Mouse (Mus musculus): ENCODE data around the gene Uts2r.
A peak's percentile ranks its signal among the peaks of the same experiment; 100 is the strongest.

Gene Uts2r

DNA sequence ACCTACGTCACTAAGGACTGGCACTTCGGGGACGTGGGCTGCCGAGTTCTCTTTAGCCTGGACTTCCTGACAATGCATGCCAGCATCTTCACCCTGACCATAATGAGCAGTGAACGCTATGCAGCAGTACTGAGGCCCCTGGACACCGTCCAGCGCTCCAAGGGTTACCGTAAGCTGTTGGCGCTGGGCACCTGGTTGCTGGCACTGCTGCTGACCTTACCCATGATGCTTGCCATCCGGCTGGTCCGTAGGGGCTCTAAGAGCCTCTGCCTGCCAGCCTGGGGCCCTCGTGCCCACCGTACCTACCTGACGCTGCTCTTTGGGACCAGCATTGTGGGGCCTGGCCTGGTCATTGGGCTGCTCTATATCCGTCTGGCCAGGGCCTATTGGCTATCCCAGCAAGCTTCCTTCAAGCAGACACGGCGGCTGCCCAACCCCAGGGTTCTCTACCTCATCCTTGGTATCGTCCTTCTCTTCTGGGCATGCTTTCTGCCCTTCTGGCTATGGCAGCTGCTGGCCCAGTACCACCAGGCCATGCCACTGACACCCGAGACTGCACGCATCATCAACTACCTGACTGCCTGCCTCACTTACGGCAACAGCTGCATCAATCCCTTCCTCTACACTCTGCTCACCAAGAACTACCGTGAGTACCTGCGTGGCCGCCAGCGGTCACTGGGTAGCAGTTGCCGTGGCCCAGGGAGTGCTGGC, 720 bp downstream of the Uts2r start:
- no peak for DNase-seq (ENCODE audit: low read depth in 1 of 2, low spot score in 2 of 2)

DNA sequence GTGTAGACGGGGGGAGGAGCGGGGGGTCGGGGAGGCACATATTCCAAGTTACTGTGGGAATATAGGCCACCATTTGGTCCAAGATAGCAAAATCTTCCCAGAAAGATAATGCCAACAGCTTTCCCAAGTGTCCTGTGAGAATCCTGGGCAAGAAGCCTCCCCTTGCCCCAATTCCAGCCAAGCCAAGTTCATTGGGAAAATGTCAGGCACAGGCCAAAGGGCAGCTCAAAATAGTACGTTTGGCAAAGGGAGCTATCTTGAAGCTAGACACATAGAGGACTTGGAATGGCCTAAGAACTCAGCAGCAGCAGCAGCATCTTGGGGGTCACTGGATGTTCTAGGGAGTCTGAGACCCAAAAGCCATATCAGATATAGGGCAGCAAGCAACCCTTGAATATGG, 3.7 kb downstream of the Uts2r start:
- DNase-seq (ENCODE audit: low read depth in 1 of 2, low spot score in 2 of 2), result no peak

DNA sequence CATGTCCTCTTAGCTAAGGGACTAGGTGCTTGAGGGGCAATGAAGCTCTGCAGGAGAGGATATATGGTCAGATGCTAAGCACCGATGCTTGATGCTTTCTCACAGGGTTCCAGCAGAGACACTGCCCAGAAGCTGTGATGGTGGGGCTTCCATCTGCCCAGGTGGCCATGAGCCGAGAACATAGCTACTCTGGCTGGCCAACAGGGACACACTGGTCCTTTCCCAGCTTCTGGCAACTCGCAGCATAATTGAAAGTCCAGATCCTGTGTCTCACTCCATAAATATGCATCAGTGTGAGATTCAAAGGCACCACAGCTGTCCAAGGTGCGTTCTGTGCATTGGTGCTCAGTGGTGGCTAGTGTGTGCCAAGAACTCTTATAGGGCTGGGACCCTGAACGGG, 13.1 kb downstream of the Uts2r start:
- no peak for DNase-seq (ENCODE audit: low read depth in 1 of 2, low spot score in 2 of 2)

DNA sequence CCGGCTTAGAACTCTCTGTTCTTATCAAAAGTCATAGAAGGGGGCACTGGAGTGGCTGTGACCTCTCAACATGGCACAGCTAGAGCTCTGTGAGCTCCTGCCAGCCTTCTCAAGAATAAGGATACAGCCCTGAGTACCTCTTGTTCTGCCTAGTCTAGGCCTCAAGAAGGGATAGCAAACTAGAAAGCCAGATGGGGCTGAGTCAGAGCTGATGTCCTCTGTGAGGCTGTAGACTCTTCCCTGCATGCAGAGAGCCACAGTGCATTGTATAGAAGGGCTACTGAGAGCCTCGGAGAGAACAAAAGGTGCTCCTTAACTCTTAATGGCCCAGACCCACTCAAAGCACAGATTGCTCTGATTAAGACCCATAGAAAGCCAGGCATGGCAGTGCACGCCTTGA, 14.2 kb downstream of the Uts2r start:
- no peak for DNase-seq (ENCODE audit: low read depth in 1 of 2, low spot score in 2 of 2)

DNA sequence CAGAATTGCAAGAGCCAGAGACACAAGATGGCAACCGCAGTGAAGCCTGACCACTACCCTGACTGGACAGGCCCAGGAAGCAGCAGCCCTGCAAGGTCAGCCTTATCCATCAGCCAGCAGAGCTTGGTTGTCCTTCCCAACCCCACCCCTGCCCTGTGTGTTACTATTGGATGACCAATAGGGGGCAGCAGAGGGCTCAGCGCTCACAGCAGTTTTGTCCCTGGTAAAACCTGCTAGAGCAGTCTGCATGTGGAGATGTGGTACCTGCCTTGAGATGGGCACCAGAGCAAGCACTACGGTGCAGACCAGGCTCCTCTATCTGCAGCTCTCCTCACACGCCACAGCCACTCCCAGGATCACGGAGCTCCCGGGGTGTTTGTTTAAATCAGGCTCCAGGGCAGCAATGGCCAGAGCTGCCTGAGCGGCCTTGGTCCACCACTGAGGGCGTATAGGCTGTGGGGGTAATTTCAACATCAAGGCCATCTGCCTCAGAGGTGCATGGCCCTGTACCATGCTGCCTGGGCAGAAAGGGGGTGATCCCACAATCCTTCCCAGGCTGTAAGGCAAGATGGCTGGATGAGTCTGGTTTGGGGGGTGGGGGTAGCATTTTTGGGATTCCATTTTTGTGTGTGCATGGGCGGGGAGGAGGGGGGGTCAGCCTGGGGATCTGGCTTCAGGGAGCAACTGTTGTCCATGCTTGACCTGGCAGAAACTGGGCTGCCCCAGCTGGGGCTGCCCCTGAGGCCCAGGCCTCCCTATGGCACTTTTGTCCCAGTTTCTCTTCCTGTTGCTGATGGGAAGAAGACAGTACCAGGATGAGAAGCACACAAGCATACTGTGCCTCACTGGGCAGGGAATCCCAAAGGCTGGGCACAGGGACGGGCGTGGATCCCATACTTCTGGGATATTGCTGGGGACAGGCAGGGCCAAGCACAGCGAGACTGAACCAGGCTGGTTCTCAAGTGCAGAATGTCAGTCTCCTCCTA, 16.5 kb downstream of the Uts2r start:
- peak in 1 of 2 experiments; percentile 14 for DNase-seq (ENCODE audit: low read depth in 1 of 2, low spot score in 2 of 2)

DNA sequence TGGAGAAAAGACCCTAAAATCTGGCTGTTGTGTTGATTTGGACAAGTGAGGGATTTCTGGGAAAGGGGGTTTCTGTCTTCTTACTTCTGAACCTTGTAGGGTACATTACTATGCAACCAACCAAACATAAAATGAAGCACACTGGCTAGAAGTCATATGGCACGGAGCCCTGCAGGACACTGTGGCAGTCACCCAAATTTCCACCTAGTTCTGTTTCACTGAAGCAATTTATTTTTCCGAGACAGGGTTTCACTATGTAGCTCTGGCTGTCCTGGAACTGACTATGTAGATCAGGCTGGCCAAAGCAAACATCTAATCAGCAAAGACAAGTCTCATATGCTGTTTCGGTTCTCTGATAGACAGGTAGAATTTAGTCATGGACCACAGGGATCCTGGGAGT, 29.6 kb downstream of the Uts2r start:
- DNase-seq (ENCODE audit: low read depth in 1 of 2, low spot score in 2 of 2), result no peak

DNA sequence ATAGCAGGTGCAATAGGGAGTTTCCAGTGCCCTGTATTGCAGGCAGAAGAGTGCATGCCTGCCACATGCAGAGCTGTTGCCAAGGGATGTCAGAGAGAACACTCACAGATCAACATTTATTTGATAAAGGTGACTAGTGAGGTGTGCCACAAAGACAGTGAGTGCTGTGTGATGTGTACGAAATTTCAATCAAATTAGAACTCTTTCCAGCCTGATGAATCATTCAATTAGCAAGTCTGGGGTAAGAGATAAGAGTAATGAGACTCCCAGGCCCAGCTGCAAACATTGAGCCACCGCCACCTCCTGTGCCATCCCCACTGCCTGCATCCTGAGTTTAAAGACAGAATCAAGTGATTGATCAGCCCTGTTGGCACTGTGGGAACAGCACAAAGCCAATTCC, 32.7 kb downstream of the Uts2r start:
- no peak for DNase-seq (ENCODE audit: low read depth in 1 of 2, low spot score in 2 of 2)

DNA sequence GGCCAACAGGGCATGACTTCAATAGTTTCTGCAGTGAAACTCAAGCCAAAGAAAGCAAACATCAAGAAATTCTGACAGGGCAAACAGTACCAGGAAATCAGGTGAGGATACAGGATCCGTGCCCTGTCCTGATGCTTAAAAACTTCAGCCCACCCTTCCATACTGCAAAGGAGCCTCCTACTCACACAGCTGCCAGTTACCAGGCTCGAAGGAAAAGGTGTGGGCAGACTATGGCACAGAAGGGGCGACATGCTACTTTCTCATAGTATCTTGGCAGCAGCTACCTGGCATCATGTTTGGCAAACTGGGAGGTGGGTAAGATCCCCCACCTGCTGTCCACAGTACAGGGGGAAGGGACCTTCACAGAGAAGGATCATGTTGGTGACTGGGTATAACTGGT, 33.3 kb downstream of the Uts2r start:
- DNase-seq (ENCODE audit: low read depth in 1 of 2, low spot score in 2 of 2), result no peak

DNA sequence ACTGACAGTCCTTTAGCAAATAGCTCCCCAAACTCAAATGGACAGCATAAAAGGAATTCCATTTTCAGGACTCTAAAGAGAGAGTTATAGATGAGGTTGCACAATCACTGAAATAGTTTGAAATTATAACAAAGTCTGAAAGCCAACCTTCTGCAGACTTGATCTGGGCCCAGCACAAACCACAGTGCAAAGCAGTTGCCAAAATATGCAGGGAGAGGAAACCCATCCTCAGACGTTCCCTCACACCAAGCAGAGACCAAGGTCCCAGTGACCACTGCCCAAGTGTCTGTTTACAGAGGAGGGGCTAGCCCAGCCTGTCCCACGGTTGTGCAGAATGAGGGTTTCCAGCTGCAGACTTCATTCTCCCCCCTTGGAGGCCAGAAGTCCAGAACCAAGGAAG, 38.6 kb downstream of the Uts2r start:
- no peak for DNase-seq (ENCODE audit: low read depth in 1 of 2, low spot score in 2 of 2)

DNA sequence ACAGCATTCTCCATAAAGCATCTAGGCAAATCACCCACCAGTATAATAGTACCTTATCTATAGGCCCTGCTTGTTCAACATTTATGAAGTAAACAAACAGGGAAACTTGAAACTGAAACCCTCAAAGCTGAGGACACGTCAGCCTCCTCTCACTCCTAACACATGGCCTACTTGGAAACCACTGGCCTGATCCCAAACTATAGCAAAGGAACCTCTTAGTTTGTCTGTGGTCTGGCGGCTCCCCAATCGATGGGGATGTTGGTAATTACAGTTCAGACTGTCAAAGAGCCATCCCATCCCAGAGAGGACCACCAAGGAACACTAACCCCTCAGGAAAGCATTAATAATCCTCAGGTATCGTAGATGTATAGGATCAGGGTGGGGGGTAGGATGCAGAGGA, 39.8 kb downstream of the Uts2r start:
- no peak for DNase-seq (ENCODE audit: low read depth in 1 of 2, low spot score in 2 of 2)

DNA sequence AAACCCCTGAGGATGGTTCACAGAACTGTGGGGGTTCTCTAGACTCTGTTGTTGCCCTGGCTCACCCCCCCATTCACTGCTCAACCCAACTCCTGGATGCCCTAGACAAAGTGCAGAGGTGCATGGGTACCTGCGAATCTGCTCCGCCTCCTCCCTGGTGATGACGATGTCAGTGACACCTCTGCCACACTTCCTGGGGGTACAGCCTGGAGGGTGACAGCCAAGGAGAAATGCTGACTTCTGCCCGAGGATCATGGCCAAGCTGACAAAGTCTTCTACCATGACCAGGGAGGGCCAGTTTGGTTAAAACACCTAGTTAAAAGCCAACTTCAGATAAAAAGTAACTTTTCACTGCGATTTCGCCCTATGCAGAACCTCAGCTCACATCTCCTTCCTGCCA, 40.7 kb downstream of the Uts2r start:
- no peak for DNase-seq (ENCODE audit: low read depth in 1 of 2, low spot score in 2 of 2)

DNA sequence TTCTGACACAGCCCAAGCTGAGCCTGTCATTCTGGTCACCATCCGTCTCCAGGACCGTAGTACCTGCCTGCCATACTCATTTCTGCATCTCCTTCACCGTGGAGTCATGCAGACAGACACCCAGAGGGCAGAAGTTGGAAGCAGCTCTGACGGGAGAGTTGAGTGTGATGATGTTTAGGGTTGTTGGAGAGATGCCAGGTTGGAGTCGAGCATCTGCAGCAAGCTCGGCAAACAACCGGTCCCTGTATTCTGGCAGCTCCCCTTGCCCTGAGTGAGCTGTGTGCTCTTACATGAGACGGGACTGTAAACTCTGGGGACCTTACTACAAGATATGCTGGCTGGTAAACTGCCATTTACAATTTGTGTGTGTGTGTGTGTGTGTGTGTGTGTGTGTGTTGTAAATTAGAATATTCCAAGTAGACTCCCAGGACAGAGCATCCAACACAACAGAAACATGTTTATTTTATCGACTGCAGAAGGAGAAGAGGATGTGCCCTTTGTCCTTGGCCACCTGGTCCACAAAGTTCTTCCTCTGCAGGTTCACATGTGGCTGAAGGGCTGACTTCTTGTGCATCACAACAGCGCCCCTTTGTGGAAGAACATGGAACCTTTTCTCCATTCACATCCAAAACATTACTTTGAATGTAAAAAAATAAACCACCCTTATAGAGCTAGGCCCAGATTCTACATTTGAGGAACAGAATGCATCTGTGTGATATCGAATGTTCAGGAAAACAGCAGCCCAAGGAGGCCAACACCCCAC, 41.5 kb downstream of the Uts2r start:
- no peak for DNase-seq (ENCODE audit: low read depth in 1 of 2, low spot score in 2 of 2)

DNA sequence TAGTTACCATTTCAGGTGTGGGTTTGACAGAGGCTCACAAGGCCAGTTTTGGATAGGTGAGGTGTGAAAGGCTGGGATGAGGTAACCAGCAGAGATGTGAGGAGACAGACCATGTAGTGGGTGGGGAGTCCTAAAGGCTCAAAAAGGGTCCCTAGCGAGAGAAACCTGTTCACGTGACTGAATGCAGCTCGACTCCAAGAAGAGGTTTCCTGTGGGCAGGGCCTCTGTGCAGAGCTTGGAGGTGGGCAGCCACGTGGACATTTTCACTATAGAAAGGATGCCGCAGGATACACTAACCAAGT, 43.7 kb downstream of the Uts2r start:
- no peak for DNase-seq (ENCODE audit: low read depth in 1 of 2, low spot score in 2 of 2)

DNA sequence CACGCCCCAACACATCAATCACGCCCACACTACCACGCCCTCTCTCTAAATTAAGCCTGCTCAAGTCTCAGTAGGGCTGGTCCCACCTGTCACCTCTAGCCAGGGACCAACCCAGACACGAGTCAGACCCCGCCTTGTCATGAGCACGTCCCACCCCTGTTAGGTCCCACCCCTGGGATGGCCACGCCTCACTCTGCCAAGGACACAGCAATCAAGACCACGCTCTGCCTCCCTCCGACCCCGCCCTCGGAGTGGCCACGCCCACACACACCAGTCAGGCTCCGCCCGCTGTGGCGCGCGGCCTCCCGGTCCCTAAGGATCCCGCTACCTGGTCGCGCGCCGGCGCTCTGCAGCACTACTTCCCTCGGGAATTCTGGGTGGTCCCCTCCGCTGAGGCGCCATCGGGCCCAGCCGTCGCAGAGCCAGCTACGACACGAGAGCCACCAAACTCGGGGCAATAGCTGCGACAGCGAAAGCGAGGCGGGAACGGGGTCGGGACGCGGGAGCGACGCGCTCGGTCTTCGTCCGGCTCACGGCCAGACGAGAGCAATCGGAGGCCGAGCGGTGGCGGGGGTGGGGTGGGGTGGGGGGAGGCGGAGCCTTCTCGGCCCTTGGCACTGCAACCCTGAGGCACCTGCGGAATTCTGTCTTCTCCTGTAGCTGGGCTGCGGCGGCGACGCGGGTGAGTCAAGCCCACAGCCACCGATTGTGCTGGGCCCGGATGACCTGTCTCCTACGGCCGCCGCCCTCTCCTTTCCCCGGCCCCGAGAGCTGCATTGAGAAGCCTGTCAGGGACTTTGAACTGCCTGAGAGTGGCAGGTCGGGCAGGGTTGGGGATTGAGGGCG, 44.3 kb downstream of the Uts2r start, which contains the start of the genes Hexdc and Ogfod3:
TSS of gene Hexdc (plus strand) at position 273 of the 846 bp plus-strand sequence.
TSS of gene Ogfod3 (minus strand) at position 551 of the 846 bp plus-strand sequence.
- peak; percentile 70 to 82 for DNase-seq (ENCODE audit: low read depth in 1 of 2, low spot score in 2 of 2)
